Mouse (Mus musculus) urinary bladder, postnatal 36 days (tissue): Measurements from ENCODE around the gene Gm28035.
A peak's percentile ranks its signal among the peaks of the same experiment; 100 is the strongest.

Experiments used
- DNase-seq, 2 experiments: peaks; one replicate each; pipeline ENCODE4 v3.0.0; 2022; ENCODE audit warnings: low spot score in 2 of 2, mixed read lengths in 1 of 2

Gene Gm28035

GRCm38 (mm10) chr2:30240267-30240666 lies at the start of gene Gm28035:
TSS of gene Gm28035 (plus strand) at chr2:30240567.
- DNase-seq, result no peak

- DNase-seq, result no peak
Measured at GRCm38 (mm10) chr2:30191790-30192580, 48.4 kb upstream of the Gm28035 start.

- DNase-seq, result no peak
Measured at GRCm38 (mm10) chr2:30194656-30195055, 45.7 kb upstream of the Gm28035 start.

GRCm38 (mm10) chr2:30198021-30198420 lies 42.3 kb upstream of the Gm28035 start:
- DNase-seq, result no peak

GRCm38 (mm10) chr2:30199984-30200383 lies 40.4 kb upstream of the Gm28035 start:
- peak in 1 of 2 experiments; percentile 44 for DNase-seq

DNA sequence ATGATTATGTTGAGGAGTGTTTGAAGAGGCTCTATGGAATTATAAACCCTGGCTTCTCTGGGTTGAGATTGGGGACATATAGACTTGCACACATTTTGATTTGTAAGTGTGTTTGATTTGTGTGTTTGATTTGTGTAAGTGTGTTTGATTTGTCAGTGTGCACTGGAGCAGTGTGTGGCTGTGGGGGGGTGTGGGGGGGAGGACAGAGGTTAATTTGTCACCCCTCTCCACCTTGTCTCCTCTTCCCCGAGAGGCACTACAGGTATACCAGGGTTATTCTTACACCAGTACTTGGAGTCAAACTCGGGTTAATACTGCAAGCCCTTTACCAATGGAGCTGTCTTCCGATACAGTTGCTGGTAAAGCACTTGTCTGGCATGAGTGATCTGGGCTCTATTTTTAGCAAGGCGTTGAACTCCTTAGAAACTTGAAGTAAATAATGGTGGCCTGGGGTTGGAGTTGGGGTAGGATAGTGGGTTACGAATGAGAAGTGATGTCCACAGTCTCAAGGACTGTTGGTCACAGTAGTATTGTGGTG lies 39.9 kb upstream of the Gm28035 start:
- DNase-seq, result no peak

GRCm38 (mm10) chr2:30203439-30203838 lies 36.9 kb upstream of the Gm28035 start:
- DNase-seq, result no peak

GRCm38 (mm10) chr2:30205255-30205628 lies 35.1 kb upstream of the Gm28035 start:
- peak in 1 of 2 experiments; percentile 49 for DNase-seq

DNA sequence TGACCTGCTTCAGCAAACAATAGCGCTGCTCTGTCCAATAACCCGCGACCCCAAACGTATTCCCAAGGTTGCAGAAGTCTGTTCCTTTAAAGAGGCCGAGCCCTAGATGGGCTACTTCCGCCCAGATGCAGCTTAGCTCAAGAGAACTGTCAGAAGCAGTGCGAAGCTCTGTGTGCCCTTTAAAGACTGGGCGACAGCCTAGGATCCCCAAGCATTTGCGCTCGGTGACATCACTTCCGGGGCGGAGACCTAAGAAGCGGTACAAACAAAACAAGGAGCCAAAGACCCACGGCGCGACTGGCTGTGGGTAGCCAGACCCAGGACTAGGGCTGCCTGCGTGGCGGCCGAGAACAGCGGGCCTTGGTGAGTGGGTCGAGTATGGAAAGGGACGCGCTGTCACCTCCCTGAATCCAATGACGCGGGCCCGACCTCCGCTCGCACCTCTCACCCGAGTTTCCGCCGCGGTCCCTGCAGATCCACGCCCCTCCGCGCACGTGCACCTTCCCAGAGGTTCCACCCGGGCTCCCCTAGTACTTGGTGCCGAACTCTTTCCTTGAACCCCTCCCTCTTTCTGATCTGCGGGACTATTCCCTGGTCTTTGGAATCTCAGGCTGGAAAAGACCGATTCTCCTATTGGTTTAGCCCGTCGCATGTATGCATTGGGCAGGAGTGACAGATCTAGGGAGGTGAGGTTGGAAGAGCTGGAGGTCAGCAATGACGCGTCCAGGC lies 34.6 kb upstream of the Gm28035 start, which contains the start of gene Kyat1:
Gene Kyat1, minus strand, starts transcription at position 219 of the 729 bp plus-strand sequence.
- DNase-seq, result peak; percentile 92 to 94

- DNase-seq, result no peak
Measured at GRCm38 (mm10) chr2:30207401-30207800, 33.0 kb upstream of the Gm28035 start.

GRCm38 (mm10) chr2:30207886-30208285 lies 32.5 kb upstream of the Gm28035 start:
- DNase-seq, result no peak

GRCm38 (mm10) chr2:30211408-30212168 lies 28.8 kb upstream of the Gm28035 start:
- no peak for DNase-seq

GRCm38 (mm10) chr2:30212169-30212545 lies 28.2 kb upstream of the Gm28035 start:
- DNase-seq, result no peak

- no peak for DNase-seq
Measured at GRCm38 (mm10) chr2:30212951-30213350, 27.4 kb upstream of the Gm28035 start.

- no peak for DNase-seq
Measured at GRCm38 (mm10) chr2:30214745-30215144, 25.6 kb upstream of the Gm28035 start.

- DNase-seq, result no peak
Measured at GRCm38 (mm10) chr2:30215493-30215892, 24.9 kb upstream of the Gm28035 start.

- DNase-seq, result no peak
Measured at GRCm38 (mm10) chr2:30216293-30216692, 24.1 kb upstream of the Gm28035 start.

DNA sequence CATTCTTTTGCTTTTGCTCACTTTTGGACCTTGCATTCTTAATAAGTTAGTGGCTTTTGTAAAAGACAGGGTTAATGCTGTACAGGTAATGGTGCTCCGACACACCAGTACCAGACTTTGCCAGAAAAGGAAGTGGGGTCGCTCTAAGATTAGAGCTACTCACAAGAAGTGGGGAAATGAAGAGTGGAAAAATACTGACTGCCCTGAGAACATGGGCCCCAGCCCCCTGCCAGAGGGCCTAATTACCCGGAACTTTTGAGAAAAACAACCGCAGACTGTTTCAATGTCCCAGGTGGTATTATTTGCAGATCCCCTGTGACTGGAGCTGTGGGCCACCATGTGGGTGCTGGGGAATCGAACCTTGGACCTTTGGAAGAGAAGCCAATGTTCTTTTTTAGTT lies 4.8 kb upstream of the Gm28035 start:
- DNase-seq, result no peak

GRCm38 (mm10) chr2:30236426-30237198 lies 3.8 kb upstream of the Gm28035 start:
- DNase-seq, result no peak

DNA sequence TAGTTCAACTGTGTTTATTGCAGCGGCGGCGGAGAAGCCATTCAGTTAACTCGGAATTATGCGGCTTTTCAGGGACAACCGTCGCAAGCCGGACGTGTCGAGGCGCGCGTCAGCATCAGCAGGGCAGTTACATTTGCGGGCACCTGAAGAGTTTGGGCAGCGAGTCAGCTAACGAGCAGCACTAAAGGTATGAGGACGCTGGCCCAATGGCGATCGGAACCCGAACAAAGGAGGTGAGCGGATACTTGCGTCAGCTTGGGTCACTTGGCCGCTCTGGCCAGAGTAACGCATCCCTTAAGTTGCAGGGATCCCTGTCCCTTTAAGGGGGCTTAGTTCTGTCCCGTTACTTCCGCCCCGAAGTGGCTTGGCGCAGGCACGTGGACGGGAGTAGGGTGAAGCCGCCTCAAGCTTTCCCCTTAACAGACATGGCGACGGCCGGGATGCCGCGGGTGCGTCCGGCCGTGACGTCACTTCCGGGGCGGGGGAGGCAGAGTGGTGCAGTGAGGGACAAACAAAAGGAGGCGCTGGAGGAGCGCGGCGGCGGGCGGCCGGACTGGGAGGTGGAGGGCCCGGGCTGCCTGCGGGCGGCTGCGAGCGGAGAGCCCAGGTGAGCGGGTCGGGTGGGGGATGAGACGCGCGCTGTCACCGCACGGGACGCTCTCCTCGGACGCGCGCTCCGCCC lies 3.0 kb upstream of the Gm28035 start, which contains the start of gene Lrrc8a:
Gene Lrrc8a, plus strand, starts transcription at position 517 of the 682 bp plus-strand sequence.
- peak; percentile 100 for DNase-seq
